Mouse (Mus musculus): Measurements from ENCODE around the gene Clk2.

GRCm38 (mm10) chr3:89219546-89219945 lies 55.0 kb downstream of the Clk2 start:
- no peak for TF ChIP-seq POLR2A (IDR thresholded peaks at IDR 0.05; ENCODE audit: control insufficient read depth, low read depth, low read length)
- no peak for TF ChIP-seq CTCF (IDR thresholded peaks at IDR 0.05; ENCODE audit: control insufficient read depth, insufficient read depth, insufficient replicate concordance, low read depth, low read length)

All from testis, adult 2 months (tissue).